Mouse (Mus musculus) CH12.LX (cell line): Measurements from ENCODE around the gene Arhgap25.

Experiments used
- CTCF ChIP-seq, 2 experiments: IDR thresholded peaks in 1 of 2; conservative IDR thresholded peaks in 1 of 2; 2 replicates each; pipeline ENCODE4 v1.5.1; 2011 to 2012; ENCODE audit warnings: low read depth in 2 of 2, low read length in 2 of 2, improper control_type of control experiment in 1 of 2, inconsistent platforms in 1 of 2, mild to moderate bottlenecking in 1 of 2, moderate library complexity in 1 of 2
- GABPA ChIP-seq: IDR thresholded peaks from 2 replicates; pipeline ENCODE4 v1.6.1; 2012; ENCODE audit warnings: low read depth, low read length, improper control_type of control experiment, inconsistent platforms; ENCODE audit not compliant: insufficient replicate concordance
- KAT2A ChIP-seq: IDR thresholded peaks from 2 replicates; pipeline ENCODE4 v1.6.1; 2012; ENCODE audit warnings: low read length, improper control_type of control experiment, inconsistent platforms; ENCODE audit not compliant: insufficient replicate concordance
- MAX ChIP-seq: IDR thresholded peaks from 2 replicates; pipeline ENCODE4 v1.6.1; 2011; ENCODE audit warnings: low read length, improper control_type of control experiment
- POLR2A ChIP-seq: IDR thresholded peaks from 2 replicates; pipeline ENCODE4 v1.6.1; 2011; ENCODE audit warnings: low read depth, mild to moderate bottlenecking, improper control_type of control experiment, low read length
- SIN3A ChIP-seq: IDR thresholded peaks from 2 replicates; pipeline ENCODE4 v1.6.1; 2012; ENCODE audit warnings: low read length, improper control_type of control experiment, inconsistent platforms
- SMC3 ChIP-seq: IDR thresholded peaks from 2 replicates; pipeline ENCODE4 v1.6.1; 2011; ENCODE audit warnings: low read depth, low read length, improper control_type of control experiment
- TCF12 ChIP-seq: IDR thresholded peaks from 2 replicates; pipeline ENCODE4 v1.6.1; 2014; ENCODE audit warnings: low read depth, mild to moderate bottlenecking, inconsistent platforms, low read length, improper control_type of control experiment
- USF2 ChIP-seq: conservative IDR thresholded peaks from 2 replicates; pipeline ENCODE4 v1.6.1; 2011; ENCODE audit warnings: low read depth, low read length, improper control_type of control experiment
- ZC3H11A ChIP-seq: IDR thresholded peaks from 2 replicates; pipeline ENCODE4 v1.6.1; 2012; ENCODE audit warnings: low read depth, mild to moderate bottlenecking, inconsistent platforms, low read length, improper control_type of control experiment
- ZKSCAN1 ChIP-seq: IDR thresholded peaks from 2 replicates; pipeline ENCODE4 v1.6.1; 2012; ENCODE audit warnings: low read depth, inconsistent platforms, low read length, improper control_type of control experiment, borderline replicate concordance
- ZMIZ1 ChIP-seq: IDR thresholded peaks from 2 replicates; pipeline ENCODE4 v1.6.1; 2012; ENCODE audit warnings: low read depth, mild to moderate bottlenecking, inconsistent platforms, low read length, improper control_type of control experiment

DNA sequence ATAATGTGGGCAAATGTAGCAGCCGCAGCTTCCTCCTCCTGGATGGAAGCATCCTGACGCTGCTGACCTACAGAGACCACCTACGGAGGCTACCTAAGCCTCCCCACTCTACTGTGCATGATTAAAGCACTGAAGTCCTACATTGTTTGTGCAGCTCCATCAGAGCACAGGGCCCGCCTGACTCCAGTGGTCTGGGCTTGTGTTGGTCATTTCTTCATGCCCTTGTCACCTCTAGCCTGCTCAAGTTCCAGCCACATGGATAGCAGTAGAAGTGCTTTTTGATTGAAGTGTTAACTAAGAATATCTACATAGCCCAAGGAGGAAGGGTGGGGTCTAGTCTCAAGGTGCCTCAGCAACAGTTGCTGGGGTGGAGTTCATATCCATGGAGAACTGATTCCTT lies 31.3 kb upstream of the Arhgap25 start:
- TF ChIP-seq CTCF (conservative IDR thresholded peaks at IDR 0.05 in 1 of 2, IDR thresholded peaks at IDR 0.05 in 1 of 2; ENCODE audit: low read depth in 2 of 2, low read length in 2 of 2) (no peak), GABPA (no peak), ZMIZ1 (no peak), KAT2A (no peak), TCF12 (no peak), USF2 (no peak), ZKSCAN1 (no peak), POLR2A (no peak), SIN3A (no peak), ZC3H11A (no peak), MAX (no peak), SMC3 (no peak)
